Mouse (Mus musculus) CD4-positive, CD25-positive, alpha-beta regulatory T cell, adult 4 months (primary cell): ENCODE measurements around the gene Nr2f1. TPM values are rescaled to one million over a fixed set of nuclear protein-coding genes. Genes with fewer than 3 reads are reported as not detected.

Source experiments
- ATAC-seq: one replicate; pipeline ENCODE4 v1.8.0; 2017
- polyA plus RNA-seq, 2 experiments: library from polyadenylated mRNA; unstranded; fragments of 100-300 nt; shearing (Covaris generic); gene quantifications; one replicate each; pipeline ENCODE4 v1.2.1; 2017

Nr2f1 gene
- polyA plus RNA-seq, 2 experiments from 2014 or later: not detected

- no peak for ATAC-seq
These were observed 501 bp downstream of the Nr2f1 start for GRCm38 (mm10) chr13:78198871-78199641.

- ATAC-seq: no peak
These were observed 1.1 kb downstream of the Nr2f1 start for GRCm38 (mm10) chr13:78198391-78198870.

GRCm38 (mm10) chr13:78197819-78198390, 1.7 kb downstream of the Nr2f1 start:
- ATAC-seq: no peak

GRCm38 (mm10) chr13:78197286-78197818, 2.2 kb downstream of the Nr2f1 start:
- no peak for ATAC-seq

- no peak for ATAC-seq
These were observed 3.2 kb downstream of the Nr2f1 start for GRCm38 (mm10) chr13:78196236-78196796.

- no peak for ATAC-seq
These were observed 3.9 kb downstream of the Nr2f1 start for GRCm38 (mm10) chr13:78195601-78196115.

- no peak for ATAC-seq
These were observed 4.5 kb downstream of the Nr2f1 start for GRCm38 (mm10) chr13:78194850-78195600.

GRCm38 (mm10) chr13:78194135-78194849, 5.3 kb downstream of the Nr2f1 start:
- ATAC-seq: no peak

- no peak for ATAC-seq
These were observed 6.3 kb downstream of the Nr2f1 start for GRCm38 (mm10) chr13:78193211-78193610.

- no peak for ATAC-seq
These were observed 10.0 kb downstream of the Nr2f1 start for GRCm38 (mm10) chr13:78189586-78189985.

- no peak for ATAC-seq
These were observed 11.7 kb downstream of the Nr2f1 start for GRCm38 (mm10) chr13:78187833-78188232.

GRCm38 (mm10) chr13:78186340-78186946, 13.1 kb downstream of the Nr2f1 start:
- no peak for ATAC-seq

- no peak for ATAC-seq
These were observed 14.6 kb downstream of the Nr2f1 start for GRCm38 (mm10) chr13:78184786-78185466.

- no peak for ATAC-seq
These were observed 15.6 kb downstream of the Nr2f1 start for GRCm38 (mm10) chr13:78183986-78184385.

- ATAC-seq: no peak
These were observed 16.6 kb downstream of the Nr2f1 start for GRCm38 (mm10) chr13:78183004-78183403.

- ATAC-seq: no peak
These were observed 17.5 kb downstream of the Nr2f1 start for GRCm38 (mm10) chr13:78181930-78182558.

GRCm38 (mm10) chr13:78181071-78181929, 18.3 kb downstream of the Nr2f1 start:
- ATAC-seq: no peak

GRCm38 (mm10) chr13:78180261-78180660, 19.3 kb downstream of the Nr2f1 start:
- no peak for ATAC-seq
